Mouse (Mus musculus): ENCODE results near the gene Sema6c.

The Sema6c gene

DNA sequence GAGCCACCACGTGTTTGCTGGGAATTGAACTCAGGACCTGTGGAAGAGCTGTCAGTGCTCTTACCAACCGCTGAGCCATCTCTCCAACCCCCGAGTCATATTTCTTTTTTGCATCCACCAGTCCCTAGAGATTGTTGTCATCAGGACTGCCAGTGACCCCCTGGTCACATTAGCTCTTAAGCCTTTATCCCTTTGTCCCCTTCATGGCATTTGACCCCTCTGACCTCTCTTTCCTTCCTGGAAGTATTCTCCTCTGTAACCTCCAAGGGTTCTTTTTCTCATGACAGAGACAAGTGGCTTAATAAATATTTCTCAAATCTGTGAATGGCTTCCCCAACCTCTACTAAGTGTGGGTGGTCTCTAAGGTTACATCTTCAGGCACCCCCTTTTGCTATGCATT lies 12.3 kb upstream of the Sema6c start:
- DNase-seq = no peak

DNA sequence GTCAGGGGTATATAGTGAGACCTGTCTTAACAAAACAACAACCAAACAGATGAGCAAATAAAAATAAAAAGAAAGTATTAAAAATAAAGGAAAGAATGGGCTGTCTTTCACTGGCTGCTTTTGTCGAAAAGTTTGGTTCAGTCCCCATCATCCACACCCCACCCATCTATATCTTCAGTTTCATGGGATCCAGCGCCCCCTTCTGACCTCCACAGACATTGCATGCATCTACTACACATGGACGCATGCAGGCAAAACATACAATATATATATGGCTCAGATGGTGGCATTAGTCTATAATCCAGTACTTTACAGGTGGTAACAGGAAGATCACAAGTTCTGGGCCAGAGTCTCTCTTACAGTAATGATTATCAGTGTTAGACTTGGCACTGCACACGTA lies 6.4 kb upstream of the Sema6c start:
- DNase-seq = no peak

DNA sequence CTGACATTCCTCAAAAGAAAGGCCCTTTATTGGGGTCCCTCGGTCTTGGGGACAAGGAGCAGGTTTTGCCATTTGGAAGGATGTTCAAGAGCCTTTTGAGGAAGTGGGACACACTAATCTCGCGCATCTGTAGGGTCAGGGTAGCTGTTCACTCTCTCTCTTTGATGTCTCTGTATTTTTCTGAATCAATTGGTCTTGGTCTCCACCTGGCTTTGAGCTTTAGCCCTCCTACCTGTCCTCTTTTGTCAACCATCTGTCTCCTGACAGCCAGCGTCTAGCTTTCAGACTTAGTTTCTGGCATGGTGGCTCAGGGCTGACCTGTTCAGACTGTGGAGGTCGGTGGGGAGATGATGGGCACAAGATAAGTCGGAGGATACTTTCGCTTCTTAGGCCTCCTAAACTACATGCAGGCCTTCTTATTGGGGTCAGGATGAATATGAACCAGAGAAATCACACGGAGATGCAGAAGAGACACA lies 708 bp upstream of the Sema6c start:
- DNase-seq = no peak

DNA sequence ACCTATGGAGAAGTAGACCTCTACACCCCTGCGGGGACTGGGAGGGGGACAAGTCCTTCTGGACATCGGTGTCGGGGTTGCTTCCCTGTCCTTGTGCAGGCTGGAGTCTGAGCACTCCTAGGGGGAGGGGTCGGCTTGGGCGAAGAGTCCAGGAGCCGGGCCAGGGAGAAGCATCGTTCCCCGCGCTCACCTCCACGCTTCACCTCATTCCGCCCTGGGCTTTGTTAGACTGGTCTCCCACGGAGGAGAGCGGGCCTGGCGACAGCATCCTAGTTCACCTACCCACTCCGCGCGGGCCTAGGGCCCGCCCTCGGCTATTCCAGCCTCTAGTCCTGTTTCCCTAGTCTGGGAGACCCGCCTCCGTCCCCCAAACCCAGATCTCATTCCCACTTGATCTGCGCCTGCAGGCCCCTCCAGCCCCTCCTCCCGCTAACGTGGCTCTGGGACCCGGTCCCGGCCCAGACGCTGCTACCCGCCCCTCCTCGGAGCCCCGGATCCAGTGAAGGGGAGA lies 839 bp downstream of the Sema6c start:
- no peak for DNase-seq

DNA sequence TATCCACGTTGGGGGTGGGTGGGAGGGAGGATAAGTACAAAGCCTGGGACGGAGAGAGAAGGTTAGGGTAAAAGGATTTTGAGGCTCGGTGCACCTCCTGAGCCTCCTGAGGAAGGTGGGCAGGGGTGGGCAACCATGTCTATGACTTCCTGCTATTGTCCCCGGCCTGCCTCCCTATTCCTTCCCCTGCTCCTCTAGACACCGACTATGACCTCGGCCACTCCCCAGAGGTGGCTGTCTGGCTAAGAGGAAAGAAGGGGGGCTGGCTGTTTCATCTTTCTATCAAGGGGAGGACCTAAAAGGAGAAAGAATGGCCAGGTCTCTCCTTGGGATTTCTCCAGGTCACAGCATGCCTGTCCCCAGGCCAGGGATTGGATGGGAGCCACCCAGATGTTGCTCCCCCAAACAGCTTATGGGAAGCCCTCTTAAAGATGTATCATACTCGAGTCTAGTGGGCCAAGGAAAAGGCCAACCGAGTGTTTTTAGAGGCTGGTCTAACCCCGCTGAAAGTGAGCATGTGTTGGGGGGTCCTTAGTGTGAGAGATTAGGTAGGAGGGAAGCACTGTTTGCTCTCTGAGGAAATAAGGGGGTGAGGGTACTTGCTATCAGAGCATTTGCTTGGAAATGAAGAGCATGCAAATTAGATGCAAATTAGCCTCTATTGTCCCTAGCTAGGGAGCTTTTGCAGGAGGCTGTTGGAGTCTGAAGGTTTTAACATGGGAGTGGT lies 1.5 kb downstream of the Sema6c start:
- DNase-seq = no peak

DNA sequence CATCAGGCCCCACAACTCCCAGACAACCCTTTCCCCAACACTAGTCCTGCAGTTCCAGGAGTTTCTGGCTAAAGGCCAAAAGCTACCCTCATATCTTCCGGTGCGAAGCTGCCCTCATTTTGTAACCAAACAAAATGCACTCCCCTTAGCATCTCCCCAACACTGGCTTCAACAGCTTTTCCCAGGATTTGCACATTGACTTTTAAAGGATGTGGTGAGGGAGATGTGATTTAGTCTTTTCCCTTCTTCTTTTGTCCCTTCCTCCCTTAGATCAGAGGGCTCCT lies 2.0 kb downstream of the Sema6c start:
- no peak for DNase-seq

DNA sequence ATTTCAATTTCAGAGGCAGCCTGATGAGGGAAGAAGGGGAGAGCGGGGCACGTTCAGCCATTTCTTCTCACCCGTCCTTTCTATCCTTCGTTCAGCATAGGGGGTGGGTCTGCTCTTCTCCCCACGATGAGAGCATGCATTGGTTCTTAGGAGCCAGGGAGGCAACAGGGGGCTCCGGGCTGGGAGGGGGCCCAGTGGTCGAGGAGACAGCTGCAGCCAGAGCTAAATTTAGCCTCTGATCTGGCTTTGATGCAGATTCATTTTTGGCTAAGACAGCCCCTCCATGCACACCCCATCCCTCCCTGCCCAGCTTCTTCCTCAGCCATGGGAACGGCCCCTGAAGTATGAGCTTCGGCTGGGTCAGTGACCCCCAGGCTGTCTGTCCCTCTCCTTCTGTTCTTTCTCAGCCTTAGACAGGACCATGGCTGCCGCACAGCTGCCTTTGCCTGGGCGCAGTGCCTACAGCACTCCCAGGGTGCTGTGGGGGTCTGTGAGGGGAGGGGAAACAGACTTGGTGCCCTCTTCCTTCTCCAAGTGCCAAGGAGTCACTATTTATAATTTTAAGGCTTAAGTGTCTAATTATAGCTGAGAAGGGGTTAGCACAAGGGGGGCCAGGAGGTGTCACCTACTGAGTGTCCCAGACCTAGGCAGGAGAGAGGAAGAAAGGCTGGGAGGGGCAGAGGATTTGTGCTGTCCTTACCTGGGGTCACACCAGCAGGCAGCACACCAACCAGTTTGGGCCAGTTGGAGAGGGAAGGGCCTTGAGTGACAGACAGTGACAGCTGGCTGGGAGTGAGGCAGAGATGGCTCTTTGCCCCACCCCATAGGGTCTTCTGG lies 3.4 kb downstream of the Sema6c start:
- no peak for DNase-seq

DNA sequence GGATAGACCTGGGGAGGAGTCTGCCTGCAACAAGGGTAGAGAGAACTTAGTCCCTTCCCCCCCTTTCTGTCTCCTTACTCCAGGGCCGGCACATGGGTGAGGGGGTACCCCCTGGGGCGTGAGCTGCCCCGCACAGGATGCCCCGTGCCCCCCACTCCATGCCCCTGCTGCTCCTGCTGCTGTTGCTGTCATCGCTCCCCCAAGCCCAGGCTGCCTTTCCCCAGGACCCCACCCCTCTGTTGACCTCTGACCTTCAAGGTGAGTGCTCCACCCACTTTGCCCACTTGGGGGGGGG lies 3.9 kb downstream of the Sema6c start:
- DNase-seq = no peak

DNA sequence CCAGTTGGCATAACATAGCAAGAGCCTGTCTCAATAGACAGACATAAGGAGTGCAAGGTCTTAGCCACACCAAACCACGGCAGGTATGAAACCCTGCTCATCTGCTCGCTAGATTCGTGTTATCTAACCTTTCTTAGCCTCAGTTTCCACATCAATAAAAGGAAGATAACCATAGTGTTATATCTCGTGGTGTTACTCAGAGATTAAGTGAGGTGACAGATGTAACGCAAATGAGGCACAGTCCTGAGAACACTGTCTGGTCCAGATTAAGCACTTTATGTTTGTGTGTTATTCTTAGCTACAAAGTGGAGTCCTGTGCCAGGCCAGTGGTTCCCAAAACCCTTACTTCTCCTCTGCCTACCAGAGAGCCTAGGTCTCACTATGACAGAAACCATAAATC lies 4.6 kb downstream of the Sema6c start:
- DNase-seq = no peak

DNA sequence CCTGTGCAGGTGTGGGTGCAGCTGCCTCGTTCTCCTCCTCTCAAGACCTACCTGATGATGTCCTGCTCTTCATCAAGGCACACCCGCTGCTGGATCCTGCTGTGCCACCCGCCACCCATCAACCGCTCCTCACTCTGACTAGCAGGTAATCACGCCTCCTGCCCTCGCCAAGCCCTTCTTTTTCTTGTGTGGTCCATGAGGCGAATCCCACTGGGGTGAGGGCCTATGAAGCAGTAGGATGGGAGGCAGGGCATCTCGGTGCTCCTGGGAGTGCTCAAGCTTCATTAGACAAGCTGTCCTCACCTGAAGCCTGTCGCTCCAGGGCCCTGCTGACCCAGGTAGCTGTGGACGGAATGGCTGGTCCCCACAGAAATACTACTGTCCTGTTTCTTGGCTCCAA lies 9.7 kb downstream of the Sema6c start:
- no peak for DNase-seq

DNA sequence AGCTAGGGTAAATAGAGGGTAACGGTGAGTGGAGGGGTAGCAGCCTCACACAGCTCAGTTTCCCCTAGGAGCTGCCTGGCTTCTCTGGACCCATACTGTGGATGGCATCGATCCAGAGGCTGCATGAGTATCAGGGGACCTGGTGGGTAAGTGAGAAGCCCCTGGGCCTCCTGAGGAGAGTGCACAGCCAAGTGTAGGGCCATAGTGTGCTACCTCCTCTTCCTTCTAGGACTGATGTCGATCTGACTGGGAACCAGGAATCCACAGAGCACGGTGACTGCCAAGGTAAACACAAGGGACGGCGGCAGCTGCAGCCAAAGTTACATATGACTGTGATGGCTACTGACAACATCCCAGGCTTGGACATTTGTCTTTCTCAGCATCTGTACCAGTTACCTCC lies 10.8 kb downstream of the Sema6c start:
- no peak for DNase-seq

DNA sequence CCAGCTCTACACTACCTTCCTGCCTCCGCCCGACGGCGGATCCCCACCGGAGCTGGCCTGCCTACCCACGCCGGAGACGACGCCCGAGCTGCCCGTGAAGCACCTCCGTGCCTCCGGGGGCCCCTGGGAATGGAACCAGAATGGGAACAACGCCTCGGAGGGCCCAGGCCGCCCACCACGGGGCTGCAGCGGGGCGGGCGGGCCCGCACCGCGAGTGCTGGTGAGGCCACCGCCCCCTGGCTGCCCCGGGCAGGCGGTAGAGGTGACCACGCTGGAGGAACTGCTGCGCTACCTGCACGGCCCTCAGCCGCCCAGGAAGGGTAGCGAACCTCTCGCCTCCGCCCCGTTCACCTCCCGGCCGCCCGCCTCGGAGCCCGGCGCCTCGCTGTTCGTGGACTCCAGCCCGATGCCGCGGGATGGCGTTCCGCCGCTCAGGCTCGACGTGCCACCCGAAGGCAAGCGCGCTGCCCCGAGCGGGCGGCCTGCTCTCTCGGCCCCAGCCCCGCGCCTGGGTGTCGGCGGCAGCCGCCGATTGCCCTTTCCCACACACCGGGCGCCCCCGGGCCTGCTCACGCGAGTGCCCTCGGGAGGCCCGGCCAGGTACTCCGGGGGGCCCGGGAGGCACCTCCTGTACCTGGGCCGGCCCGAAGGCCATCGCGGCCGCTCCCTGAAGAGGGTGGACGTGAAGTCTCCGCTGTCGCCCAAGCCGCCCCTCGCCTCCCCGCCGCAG lies 12.4 kb downstream of the Sema6c start:
- DNase-seq = no peak

DNA sequence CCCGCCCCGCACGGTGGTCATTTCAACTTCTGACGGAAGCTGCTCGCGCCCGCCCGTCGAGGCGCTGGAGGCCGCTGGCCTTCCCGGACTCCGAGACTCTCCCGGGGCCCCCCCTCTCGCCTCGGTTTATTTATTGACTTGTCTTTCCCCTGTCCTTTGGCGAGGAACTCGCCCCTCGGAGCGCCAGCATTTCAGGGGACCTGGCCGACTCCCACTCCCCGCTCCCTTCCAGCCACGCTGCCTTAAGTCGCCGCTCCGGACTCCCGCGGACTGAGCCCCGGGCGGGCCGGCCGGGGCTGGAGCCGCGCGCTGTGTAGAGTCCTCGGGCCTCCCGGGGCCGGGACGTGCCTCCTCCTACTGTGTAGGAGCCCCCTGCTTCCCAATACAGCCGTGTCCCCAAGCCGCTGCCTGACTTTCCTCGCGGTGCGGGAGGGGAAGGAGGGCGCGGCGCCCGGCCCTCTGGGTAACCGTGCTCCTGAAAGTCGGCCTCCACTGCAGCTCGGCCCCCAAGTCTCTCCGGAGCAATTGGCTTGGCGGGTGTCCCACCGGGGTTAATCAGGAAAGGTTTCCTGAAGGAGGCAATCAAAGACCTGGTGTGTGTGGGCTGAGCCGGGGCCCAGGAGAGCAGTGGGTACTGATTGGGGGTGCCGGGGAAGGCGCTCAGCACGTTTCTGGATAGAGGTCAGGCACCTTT lies 13.1 kb downstream of the Sema6c start:
- no peak for DNase-seq

DNA sequence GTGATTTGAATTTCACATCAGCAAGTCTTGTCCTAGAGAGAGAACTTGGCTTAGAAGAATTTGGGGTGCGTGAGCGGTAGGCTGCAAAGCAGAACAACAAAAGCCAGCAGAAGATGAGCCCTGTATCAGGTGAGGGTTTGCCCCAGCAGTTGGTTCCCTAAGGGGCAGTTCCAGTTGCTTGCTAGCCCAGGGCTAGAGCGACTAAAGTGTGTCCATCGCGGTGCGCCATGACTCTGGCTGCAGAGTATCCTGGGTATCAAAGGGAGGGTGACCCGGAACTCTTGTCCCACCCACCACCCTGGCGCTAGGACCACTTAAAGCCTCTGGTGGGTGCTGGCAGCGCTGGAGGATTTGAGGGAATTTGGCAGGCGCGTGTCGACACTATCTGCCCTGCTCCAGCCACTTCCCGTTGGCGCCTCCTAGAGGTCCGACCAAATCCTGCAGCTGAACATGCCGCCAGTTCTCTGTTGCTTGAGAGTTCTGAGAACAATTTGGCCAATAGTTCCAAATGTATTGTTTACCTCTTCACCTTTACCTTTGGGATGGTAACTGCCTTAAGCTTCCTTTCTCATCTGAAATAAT lies 13.8 kb downstream of the Sema6c start:
- peak; percentile 65 for DNase-seq

DNA sequence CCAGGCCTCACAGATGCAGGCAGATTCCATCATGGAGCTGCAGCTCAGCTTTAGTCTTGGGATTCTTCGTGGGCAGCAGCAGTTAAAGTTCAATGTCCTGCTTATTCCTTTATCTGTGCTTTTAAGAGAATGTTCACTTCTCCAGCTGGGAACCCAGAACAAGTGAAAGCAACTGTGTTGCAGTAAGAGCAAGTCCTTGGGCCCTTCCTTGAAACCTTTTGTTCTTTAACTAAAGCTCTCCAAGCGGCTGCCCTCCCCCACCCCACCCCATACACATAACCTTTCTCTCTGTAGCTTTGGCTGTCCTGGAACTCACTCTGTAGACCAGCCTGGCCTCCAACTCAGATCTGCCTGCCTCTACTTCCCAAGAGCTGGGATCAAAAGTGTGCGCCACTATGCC lies 16.2 kb downstream of the Sema6c start:
- no peak for DNase-seq

DNA sequence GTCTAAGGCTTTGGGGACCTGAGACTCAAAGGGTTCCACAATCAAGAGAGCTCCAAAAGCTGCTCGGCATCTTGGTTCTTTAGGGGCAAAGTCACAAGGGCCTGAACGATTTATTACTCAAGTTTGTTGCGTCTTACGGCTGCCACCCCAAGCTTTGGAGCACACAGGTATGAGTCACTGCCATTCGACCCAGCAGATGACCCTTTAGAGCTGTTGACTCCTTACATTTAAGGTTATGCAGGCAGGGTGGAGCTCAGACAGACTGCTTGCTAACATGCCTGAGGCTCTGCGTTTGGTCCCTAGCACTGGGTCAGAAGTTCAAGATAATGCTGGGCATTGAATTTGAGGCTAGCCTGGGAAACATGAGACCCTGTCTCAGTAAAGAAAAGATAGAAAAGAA lies 17.3 kb downstream of the Sema6c start:
- no peak for DNase-seq

DNA sequence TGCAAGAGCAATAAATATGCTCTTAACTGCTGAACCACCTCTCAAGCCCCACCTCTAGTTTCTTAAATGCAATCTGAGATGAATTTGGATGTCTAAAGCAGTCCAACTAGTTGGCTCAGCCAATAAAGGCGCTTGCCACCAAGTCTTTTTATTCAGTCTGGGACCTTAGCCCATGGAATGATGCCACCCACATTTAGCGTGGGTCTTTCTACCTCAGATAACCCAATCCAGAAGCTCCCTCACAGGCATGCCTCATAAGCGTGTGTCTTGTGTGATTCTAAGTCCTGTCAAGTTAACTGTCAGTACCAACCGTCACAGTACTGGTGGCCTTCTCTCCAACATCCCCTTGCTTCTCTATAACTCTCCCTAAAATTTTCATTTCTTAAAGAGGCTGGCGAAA lies 18.7 kb downstream of the Sema6c start:
- peak; percentile 23 for DNase-seq

DNA sequence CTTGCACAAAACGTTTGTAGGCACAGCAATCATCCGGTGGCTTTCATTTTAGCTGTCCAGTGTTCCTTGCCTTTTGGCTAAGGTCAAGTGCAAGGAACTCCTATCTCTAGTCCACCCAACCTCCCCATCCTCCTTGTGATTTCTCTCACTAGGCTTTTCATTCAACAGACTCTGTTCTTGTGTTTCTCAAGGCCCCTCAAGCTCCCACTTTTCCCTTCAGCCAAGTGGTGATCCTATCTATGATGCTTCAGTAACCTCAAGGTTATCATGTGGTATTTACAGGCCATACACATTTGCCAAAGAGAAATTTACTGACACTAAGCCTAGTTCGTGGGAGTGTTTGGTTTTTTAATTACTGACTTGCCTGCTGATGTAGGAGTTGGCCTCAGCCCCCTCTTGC lies 19.6 kb downstream of the Sema6c start:
- DNase-seq = no peak

DNA sequence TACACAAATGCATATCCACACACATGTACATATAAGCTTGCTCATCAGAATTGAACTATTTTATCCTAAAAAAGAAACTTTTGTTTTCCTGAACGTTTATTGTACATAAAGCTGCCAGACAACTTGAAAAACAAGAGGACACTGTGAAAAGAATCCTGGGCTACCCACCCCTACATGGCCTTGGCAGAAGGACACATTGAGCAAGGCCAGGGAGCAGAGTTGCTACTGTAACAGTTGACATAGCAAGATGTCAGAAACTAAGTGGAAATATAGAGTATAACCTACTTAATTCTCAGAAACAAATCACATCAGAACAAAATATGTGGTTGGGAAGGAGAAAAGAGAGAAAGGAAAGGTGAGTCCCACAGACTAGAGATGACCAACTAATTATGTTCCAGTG lies 21.6 kb downstream of the Sema6c start:
- no peak for DNase-seq

DNA sequence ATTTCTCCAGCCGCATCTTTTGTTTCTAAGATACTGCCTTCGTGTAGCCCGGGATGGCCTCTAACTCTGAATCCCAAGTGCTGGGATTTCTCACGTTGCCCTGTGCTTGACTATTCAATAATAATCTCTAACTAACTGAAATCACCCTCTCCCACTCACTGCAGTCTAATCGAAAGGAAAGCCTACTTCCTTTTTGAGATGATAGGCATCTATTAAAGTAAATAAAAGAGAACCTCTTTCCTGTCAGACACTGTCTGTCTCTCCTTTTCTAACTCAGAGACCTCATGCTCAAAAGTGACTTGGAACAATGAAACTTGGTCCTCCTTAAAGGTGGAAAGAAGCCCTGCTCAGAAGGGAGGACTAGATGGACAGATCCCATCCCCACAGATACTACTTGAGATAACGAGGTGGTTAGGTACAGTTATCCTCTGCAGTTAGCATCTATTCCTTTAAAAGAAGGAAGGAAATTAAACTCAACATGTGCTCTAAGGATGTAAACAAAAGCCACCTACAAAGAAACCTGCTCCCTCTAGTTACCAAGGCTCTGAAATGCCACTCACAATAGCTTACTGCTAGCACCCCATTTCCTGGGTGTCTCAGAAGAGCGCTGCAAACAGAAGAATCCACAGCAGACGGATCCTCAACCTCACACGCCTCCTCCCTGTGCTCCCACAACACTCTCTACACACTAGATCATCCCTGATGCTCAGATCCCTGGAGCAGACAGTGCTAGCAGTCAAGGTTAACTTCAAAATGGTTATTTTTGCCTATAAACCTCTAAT lies 24.7 kb downstream of the Sema6c start:
- DNase-seq = peak; percentile 28

DNA sequence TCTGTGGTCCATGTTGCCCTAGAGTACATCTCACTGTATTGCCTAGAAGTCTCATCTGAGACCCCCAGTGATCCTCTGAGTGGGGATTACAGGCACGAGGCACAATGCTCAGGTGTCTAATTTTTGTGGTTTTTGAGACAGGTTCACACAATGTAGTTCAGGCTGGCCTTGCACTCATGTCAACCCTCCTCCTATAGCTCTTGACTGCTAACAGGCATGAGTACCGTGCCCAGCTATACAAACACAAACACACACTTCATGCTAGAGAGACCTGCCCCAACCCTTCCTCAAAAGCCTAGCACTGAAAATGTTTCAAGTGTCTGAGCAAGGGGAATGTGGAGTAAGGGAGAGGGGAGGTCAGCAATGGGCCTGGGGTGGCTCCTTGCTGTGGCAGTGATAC lies 25.8 kb downstream of the Sema6c start:
- no peak for DNase-seq

DNA sequence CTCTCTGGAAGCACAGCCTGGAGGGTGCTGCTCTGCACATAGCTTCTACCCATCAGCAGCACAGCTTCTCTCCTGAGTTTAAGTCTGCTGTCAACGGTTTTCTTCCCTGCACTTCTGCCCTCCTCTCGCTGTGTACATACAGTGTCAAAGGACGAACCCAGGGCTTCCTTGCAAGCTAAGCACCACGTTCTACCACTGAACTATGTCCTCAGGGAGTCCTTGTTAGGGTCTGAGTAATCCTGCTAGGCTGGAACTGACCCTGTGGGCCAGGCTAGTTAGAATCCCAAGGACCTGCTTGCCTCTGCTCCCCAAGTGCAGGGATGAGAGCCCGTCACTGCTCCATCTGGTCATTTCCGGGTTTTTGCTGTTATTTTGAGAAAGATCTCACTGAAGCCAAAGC lies 26.6 kb downstream of the Sema6c start:
- no peak for DNase-seq
